Mouse (Mus musculus) left cerebral cortex, adult 18-20 months (tissue): ENCODE data around the gene Dcaf6. TPM values are rescaled to one million over a fixed set of nuclear protein-coding genes. Genes with fewer than 3 reads are reported as not detected.
A peak's percentile ranks its signal among the peaks of the same experiment; 100 is the strongest.

ENCODE experiments used
- DNase-seq, 2 experiments: peaks; one replicate each; pipeline ENCODE4 v3.0.0; 2021 to 2022; ENCODE audit warnings: low spot score in 2 of 2, mixed read lengths in 1 of 2
- total RNA-seq, 2 experiments: library from RNA; stranded (reverse); gene quantifications; 2 replicates each; pipeline ENCODE4 v1.2.3; 2021

The Dcaf6 gene
- total RNA-seq, 2 experiments from 2014 or later: 88.5 to 93.5 TPM

DNA sequence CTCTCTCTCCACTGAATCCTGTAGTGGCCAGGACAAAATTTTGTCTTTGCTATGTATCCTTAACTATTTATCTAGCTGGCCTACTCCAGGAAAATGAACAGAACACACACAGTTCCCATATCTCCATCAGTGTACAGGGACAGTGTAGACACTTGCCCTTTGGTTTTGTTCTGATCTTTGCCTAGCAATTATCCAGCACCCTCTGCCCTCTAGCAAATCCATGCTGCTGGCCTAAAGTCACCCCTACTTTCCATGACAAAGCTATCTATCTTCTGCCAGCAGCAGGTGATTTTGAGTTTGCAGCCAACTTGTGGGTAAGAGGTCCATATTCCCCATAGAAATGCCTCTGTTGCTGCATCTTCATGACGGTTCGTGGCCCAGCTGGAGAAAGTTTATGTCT, 132.9 kb downstream of the Dcaf6 start:
- no peak for DNase-seq

DNA sequence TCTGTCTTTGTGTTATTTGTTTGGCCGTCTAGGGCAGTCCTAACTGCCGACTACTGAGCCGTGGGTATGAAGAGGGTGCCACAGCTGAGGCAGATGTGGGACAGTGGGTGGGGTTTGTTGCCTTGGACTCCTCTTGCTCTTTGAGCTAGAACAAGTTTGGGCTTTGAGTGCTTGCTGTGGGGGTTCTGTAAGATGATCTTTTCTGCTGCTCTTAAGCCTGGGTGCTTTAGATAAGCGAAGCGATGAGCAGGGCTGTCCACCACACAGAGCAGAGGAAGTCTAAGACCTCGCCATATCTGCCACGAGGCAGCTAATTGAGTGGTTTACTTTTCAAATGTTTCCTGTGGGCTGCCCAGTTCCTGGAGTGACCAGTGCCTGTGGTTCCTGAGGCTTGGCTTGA, 137.3 kb downstream of the Dcaf6 start:
- no peak for DNase-seq

DNA sequence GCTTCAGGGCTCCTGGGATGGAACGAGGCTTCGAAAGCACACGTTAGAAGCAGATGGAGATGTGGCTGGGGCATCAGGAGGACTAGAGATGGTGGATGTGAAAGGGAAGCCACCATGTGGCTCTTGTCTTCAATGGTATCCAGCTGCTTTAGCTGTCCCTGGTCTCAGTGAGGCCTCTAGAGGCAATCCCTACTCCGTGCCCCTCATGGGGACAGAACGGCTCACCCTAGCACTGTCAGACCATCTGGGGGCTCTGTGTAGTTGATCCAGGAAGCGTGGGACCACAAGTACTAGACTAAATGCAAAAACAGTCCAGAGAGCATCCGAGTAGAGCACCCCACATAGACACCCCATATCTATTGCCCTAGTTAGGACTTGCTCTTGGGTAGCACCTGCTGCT, 138.4 kb downstream of the Dcaf6 start:
- DNase-seq: no peak

DNA sequence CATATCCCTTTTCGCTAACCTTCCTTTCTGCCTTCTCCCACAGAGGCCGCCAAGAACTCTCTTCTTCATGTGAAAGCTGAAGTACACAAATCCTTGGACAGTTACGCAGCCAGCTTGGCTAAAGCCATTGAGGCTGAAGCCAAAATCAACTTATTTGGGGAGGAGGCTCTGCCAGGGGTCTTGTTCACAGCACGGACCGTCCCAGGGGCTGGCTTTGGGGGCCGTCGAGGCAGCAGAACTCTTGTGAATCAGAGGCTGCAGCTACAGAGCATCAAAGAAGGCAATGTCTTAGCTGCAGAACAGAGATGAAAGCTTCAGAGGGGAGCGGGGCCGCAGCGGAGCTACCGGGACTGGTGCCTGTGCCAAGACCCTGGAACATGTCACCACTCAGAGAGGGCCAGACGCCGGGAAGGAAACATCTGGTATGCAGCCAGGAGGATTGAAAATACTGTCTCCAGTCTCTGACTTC, 138.8 kb downstream of the Dcaf6 start:
- no peak for DNase-seq

DNA sequence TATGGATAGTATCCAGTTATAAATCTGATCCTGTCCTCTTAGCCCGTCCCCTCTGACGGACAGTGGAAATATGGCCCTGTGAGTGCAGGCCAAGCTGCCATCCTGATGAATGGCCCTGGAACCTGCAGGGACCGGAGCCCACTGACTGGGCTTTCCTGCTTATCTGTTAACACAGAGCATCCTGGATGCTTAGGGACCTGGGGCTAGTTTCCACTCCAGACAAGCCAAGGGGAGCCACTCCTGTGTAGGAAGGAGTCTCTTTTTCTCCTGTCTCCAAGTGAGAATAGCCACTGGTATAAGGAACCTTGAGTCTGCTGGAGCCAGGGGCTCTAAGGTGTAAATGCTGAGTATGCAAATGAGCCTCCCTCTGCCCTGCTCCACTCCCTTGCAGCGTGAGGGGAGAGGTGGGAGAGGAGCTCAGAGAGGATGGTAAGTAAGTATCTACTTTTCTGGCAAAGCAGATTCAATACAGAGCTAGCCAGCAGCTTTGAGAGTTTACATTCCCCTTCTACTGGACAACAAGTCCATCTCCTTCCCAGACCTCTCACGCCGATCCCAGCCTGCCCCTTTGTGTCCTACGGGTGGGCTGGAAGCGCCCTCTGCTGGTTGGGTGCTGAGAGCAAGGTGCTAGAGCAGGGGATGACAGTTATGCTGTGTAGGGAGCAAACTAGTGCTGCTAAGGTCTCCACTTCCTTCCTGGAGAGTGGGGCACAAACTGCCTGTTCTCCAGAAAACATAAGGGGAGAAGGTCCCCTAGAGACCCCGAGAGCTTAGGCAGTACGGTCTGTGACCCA, 139.9 kb downstream of the Dcaf6 start:
- DNase-seq: peak; percentile 79 to 87

DNA sequence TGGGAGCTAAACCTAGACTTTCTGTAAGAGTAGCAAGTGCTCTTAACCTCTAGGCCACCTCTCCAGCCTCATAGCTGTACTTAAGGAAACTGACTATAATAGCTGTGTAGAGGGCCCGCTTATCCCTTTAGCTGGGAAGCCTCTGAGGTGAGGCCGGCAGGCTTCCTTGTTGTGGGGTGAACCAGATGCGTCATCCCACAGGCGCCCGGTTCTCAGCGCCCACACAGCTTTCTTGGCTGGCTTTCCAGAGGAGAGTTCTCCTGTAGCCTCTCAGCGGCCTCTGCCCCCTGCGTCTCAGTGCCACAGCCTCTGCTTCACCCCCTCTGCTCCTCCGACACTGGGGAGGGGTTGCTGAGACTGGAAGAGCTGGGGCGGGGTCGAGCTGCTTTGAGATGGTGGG, 143.9 kb downstream of the Dcaf6 start:
- DNase-seq: no peak

DNA sequence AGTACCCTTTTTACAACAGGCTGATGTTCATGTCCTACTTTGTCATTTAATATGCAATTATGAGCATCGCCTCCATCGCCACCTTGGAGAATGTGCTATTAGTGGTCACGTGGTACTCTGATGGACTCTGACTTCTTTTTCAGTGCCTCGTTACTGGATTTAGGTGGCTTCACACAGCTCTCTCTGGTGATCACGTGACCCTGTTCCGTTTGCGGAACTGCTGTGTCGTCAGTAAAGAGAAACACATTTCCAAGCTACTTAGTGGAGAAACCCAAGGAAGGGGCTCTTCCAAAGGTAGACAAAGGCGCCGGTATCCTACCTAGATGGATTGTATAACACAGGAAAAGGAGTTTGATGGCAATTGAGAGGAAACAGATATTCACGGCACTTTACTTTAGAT, 152.1 kb downstream of the Dcaf6 start:
- DNase-seq: no peak

DNA sequence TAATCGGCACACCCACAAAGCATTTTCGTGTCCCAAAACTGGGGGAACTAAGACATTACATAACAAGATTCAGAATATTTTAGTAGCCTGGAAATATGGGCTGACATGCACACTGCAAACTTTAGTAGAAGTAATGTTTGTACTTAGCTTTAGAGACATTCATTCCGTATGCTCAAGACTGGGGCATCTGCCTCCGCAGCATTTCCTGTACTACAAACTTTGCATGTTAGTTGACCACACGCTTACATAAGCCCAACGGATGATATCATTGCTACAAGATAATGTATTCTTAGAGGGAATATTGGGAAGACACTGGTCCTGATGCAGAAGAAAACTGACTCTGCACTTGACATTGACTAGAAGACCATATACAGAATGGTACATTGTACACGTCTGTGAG, 155.9 kb downstream of the Dcaf6 start:
- no peak for DNase-seq

DNA sequence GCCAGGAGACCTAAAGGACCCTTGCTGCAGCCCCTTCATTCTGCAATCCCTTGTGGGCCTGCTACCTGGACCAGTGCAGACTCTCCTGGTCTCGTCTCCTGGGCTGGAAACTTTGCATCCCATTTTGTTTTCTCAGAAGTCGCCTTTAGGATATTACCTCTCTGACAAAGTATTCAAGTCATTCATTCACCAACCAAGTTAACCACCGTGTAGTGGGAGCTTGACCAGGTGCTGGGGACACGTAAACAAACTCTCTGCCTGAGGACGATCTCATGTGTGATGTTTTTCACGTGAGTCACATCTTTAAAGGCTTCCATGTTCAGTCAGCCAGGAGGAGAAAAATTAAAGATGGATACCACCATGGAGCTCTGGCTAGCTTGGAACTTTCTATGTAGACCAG, 157.1 kb downstream of the Dcaf6 start:
- no peak for DNase-seq

DNA sequence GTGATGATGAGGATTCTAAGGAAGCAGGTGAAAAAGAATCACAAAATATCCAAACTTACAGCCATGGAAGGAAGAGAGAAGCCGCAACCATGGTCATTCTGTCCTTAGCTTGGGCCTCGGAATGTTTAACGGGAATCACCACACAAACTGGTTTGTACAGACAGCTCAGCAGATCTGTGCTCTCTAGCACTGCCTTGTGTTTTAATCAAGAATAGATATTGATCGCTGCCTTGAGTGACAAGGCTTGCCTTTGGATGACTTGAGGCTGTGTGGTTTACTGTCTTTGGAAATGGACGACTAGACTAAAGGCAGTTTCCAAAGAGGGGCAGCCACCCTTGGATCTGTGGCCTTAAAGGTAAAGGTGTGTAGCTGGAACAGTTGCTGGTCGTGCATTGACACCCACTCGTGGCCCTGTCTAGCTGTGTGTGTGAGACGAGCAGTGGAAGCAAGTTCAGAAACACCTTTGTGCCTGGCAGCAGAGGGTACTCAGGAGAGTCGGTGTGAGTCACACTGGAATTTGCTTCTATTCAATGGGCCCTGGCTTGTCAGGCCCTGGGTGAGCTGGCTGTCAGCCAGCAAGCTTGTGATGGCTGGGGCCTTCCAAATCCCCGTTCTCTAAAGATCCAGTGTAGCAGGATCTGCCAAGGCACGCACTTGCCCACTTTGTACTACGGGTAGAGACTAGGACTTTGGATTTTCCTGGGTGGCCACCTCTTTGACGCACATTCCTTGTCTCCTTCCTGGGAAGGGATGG, 157.6 kb downstream of the Dcaf6 start:
- DNase-seq: no peak

DNA sequence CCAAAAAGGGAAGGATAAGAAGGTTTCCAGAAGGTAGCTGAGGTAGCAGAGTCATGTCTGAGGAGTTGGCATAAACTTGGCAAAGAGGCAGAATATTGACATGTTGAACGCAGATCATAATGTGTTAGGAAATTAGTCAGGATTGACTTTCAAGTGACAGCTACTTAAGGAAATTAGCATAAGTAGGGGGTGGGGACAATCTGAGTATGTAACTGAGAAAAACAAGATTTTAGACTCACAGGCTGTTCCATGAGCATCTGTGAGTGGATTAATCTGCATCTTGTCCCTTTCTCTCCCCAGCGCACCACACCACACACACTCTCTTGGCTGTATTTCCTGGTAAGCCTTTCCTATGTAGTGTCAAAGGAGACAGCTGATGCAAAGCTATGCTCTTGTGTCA, 158.7 kb downstream of the Dcaf6 start:
- no peak for DNase-seq

DNA sequence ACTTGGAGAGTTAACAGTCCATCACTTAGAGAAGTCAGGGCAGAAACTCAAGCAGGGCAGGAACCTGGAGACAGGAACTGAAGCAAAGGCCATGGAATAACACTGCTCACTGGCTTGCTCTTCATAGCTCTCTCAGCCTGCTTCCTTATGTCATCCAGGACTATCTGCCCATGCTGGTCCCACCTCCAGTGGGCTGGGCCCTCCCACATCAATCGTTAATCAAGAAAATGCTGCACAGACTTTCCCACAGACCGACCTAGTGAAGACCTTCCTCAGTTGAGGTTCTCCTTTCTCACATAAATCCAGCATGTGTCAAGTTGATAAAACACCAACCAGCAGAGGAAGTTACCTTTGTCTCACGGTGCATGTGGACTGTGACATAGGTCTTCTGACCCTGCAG, 159.2 kb downstream of the Dcaf6 start:
- no peak for DNase-seq

DNA sequence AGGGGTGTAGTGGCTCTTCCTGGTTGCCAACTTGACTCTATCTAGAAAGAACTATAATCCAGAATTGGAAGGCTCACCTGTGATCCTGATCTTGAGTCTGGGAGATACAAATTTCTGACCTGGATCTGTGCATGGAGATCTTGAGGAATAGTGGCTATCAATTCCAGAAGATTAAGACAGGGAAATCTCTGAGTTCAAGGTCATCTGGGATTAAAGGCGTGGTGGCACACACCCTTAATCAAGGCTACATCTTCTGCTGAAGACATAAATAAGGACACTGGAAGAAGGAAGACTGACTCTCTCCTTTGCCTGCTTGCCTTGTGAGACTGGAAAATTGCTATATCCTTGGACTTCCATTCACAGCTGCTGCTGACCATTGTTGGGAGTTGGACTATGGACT, 164.8 kb downstream of the Dcaf6 start, which contains the start of gene Gpr161:
Gene Gpr161, plus strand, starts transcription at position 301 of the 400 bp plus-strand sequence.
- DNase-seq: no peak

DNA sequence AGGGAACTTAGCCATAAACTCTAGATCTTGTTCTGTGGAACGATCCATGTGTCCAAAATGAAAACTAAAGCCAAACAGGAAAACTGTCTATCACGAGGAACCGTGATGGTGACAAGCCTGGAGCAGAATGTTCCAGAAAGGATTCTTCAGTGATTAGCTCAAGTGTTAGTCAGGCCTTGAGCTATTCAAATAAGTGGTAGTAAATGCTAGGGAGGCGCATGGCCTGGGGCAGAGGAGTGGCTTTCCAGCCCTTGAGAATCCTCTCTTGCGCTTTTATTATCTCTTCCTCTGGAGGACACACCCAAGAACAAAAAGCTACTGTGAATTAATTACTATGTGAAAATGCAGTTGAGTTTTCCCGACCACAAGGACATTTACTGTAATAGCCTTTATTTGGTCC, 168.7 kb downstream of the Dcaf6 start:
- DNase-seq: no peak

DNA sequence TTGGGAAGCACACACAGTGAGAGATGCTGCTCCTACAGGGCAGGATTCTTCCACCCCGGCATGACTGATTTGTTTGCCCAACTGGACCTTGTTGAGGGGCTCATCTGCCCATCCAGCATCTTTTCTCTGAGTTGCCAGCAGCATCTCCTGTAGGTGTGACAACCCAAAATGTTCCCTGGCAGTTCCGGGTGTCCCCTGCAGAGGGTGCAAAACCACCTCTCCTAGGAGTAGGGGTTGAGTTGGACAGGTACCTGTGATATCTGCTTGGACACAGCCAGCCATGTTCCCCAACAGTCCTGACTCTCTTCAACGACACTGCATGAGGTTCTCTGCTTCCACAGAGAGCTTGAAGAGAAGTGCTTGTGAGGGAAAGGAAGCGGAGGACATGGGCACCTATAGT, 170.4 kb downstream of the Dcaf6 start:
- no peak for DNase-seq

DNA sequence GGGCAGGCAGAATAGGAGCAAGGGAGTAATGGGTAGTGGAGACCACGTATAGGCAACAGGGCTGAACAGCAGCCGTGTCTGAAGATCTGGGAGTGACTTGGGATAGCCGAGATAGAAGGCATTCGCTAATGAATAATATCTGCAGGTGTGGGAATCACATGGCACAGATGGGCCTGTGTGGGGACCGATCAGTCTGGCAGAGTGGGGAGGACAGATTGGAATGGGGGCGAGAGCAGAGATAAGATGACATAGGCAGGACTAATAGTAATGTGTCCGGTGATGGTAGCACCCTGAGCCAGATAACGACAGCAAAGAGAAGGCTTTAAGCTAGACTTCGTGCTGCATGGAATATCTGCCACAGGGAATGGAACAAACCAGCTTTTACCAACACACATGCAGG, 172.1 kb downstream of the Dcaf6 start:
- no peak for DNase-seq

DNA sequence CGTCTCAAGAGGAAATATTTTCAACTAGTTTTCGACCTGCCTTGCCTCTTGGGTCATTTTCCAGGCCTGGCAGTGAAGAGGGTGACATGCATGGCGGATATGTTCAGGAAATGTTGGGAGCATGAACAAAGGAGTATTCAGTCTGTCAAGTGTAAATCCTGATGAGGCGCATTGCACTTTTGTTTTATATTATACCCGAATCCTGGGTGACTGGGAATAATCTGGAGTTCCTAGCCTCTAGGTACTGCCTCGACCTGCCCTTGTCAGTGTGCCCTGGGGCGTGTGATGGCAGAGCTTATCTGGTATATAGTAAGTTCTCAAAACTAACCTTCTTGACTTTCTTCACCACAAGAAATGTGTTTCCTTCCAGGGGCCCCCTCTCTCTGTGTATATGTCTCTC, 176.2 kb downstream of the Dcaf6 start:
- DNase-seq: no peak

DNA sequence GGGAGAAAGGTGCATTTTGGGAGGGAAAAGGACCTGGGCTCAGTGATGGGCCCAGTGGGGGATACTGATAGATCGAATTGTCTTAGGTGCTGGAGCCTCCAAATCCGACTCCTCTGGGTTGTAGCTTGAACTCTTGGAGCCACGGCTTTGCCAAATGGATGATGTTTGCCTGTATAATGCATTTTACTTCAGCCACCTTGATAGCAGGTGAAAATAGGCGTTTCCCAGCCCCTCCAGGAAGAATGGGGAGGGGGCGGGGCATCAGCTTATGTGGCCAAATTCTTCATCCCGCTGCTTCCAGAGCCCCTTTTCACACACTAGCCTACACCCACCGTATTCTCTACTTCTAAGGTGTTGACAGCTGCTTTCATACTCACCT, 177.3 kb downstream of the Dcaf6 start:
- no peak for DNase-seq

DNA sequence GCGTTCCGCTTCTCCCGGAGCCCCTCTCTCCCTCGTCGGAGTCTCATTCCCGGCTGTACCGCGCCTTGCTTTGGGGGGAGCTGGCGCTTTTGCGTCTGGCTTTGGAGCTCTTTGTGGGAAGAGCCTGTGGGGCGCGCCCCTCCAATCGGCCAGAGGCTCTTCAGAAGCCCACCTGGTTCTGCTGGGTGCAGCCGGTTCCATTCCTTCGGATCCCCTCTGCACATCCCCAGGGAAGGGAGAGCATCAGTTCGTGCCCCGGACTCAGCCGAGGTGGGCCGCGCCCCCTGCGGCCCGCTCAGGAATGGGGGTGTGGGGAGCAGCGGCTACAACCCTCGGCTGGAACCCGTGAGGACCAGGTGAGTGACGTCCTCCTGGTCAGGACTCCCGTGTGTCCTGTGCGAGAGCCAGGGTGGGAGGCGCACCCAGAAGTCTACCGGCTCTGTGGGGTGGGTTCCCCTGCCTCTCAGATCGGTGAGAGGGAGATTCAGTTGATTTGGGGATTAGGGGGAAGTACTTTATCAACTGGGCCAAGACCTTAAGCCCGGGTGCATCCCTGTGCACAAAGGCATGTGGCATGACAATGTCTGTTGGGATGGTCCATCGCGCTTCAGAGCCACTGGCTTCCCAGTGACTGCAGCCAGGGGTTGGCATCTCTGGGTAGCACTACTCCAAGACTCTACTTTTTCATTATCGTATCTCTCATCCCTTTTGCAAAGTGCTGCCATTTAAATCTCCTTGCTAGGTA, 177.9 kb downstream of the Dcaf6 start:
- no peak for DNase-seq

DNA sequence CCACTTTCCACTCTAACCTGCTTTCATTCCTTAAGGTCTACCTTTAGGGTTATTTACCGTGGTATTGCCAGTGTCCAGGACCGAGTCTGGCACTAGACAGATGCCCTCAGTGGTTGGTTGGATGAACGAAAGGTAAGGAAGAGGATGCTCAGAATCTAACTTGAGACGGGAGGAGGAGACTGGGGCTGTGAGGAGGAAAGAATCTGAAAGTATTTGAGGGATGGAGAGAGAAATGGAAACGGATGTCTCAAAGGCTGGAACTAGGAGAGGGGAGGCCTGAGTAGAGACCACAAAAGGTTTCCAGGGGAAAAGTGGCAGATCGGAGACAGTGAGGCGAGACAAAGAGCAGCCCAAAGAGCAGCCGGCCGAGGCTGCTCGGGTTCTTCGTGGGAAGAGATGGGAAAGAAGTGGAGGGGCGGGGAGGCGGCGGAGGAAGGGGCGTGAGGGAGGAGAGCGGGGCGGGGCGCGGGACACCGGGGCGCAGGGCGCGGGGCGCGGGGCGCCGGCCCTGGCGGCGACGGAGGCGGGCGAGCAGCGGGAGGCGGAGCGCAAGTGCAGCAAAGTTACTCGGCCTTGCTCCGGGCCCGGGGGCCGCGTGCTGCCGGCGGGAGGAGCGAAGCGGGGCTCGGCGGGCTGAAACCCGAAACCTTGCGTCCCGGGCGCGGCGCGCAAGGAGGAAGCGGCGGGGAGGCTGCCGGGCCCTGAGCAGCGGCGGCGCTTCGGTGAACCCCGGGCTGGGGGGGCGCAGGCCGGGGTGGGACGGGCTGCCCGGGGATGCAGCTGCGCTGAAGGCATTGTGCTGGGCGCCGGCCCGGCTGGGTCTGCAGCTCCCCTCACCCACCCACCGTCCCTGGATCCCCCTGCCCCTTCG, 178.7 kb downstream of the Dcaf6 start:
- peak; percentile 18 to 45 for DNase-seq

DNA sequence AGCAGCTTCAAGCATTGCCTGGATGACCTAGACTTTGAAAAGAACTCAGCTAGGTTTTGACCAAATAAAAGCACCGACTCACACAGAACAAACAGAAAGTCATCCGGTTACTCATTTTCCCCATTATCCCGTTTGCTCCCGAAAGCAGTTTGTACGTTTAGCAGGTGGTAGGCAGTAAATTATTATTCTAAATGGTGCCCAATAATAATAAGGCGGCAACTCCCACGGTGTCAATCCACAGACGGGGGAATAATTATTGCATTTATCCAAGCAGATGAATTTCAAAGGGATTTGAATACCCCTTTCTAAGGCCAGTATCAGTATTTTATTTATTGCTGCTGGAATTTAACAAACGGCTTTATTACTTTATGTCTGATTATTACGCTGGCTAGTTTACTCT, 179.5 kb downstream of the Dcaf6 start:
- no peak for DNase-seq
